Comparison of ENCODE assay signal across 7 mouse cellular contexts in the genomic region with DNA sequence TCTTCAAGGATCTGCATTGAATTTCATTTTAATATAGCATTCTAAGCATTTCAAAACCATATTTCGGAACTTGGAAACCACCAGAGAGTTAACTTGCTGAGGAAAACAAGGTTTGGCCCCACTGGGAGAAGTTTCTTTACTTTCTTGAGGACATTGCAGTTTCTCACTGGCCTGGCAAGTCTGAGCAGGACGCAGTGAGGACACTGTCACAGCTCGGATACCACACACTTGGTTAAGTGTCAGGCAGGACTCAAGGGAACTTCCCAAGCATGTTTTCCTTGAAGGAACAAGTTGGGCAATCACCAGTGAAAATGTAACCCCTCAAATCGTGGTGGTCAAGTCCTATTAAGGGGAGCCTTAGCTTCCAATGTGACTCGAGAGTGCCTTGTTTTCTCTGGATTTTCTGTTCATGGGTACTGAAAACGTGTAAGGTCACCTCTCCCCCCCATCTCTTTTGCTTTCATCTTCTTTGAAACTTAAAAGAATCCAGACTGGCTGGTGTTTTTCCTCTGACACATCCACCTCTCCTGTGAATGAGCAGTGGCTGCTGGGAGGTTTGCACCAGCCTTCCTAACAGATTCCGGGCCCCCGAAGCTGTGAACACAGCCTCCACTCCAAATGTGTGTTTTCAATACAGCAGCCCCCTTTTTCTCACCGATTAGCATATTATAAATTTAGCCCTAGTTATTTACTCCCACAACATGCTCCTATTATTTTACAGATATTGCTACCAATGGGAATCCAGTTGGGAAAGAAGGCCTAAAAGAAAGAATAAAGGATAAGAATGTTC. TPM values are rescaled to one million over a fixed set of nuclear protein-coding genes. Genes with fewer than 3 reads are reported as not detected.
DNase-seq lines count a peak whose midpoint lies in the region; ATAC-seq and TF ChIP-seq lines count a peak whose summit lies in the region.

No protein-coding gene starts in this region.

- no peaks in the 10 kb centered on the region for H3K9me3 ChIP-seq in forebrain, embryonic 11.5 days (ENCODE audit: control insufficient read depth, low read length)
- H3K9me3 ChIP-seq in intestine, postnatal 0 days (ENCODE audit: control insufficient read depth): no peaks in the 10 kb centered on the region
- H3K9me3 ChIP-seq in neural tube, embryonic 13.5 days: no peaks in the 10 kb centered on the region

- 67% methylated on average over 9 of the region's 9 CpGs for WGBS in forebrain, embryonic 11.5 days
- WGBS in intestine, postnatal 0 days: 52% methylated on average over 9 of the region's 9 CpGs
- 71% methylated on average over 9 of the region's 9 CpGs for WGBS in neural tube, embryonic 13.5 days

- peak; percentile 59 for DNase-seq in layer of hippocampus, adult 11-12 months (ENCODE audit: low spot score)
- no peak for DNase-seq in layer of hippocampus, adult 9-10 months (ENCODE audit: low spot score)
- no peak for DNase-seq in forebrain, embryonic 11.5 days (ENCODE audit: low spot score)
- no peak for DNase-seq in thymus, postnatal 14 days
- DNase-seq in kidney, adult 11 months: no peak

- H3K27ac ChIP-seq in forebrain, embryonic 11.5 days (ENCODE audit: low read depth, low read length): no peak overlapping the region
- no peak overlapping the region for H3K27ac ChIP-seq in intestine, postnatal 0 days (ENCODE audit: low read depth, low read length)
- peak overlapping the region; percentile 91 for H3K27ac ChIP-seq in neural tube, embryonic 13.5 days (replicated peaks)

- H3K4me1 ChIP-seq in forebrain, embryonic 11.5 days (replicated peaks; ENCODE audit: control insufficient read depth, insufficient read depth, low read length): peaks cover 5% of the 10 kb centered on the region; the same call in 1 of the 2 replicates
- H3K4me1 ChIP-seq in intestine, postnatal 0 days (replicated peaks; ENCODE audit: control insufficient read depth, insufficient read depth, low read length): no peaks in the 10 kb centered on the region; the same call in 1 of the 2 replicates
- peaks cover 26% of the 10 kb centered on the region for H3K4me1 ChIP-seq in neural tube, embryonic 13.5 days (replicated peaks)

- TF ChIP-seq CTCF in intestine, postnatal 0 days (IDR thresholded peaks at IDR 0.05; ENCODE audit: low read depth): no peak

- no peaks in the 10 kb centered on the region for H3K27me3 ChIP-seq in forebrain, embryonic 11.5 days (ENCODE audit: control insufficient read depth, insufficient read depth, low read length)
- H3K27me3 ChIP-seq in intestine, postnatal 0 days (replicated peaks; ENCODE audit: control insufficient read depth, insufficient read depth, low read length): no peaks in the 10 kb centered on the region
- H3K27me3 ChIP-seq in neural tube, embryonic 13.5 days: peaks cover 21% of the 10 kb centered on the region

- peaks cover 8% of the 10 kb centered on the region for H3K36me3 ChIP-seq in forebrain, embryonic 11.5 days (ENCODE audit: control insufficient read depth, insufficient read depth, low read length)
- H3K36me3 ChIP-seq in intestine, postnatal 0 days (ENCODE audit: control insufficient read depth, insufficient read depth): peaks cover 35% of the 10 kb centered on the region; the same call in 1 of the 2 replicates
- peaks cover 34% of the 10 kb centered on the region for H3K36me3 ChIP-seq in neural tube, embryonic 13.5 days

- peak overlapping the region; percentile 96 for H3K4me2 ChIP-seq in forebrain, embryonic 11.5 days (ENCODE audit: low read depth, low read length, severe bottlenecking)
- peak overlapping the region; percentile 98 for H3K4me2 ChIP-seq in intestine, postnatal 0 days (replicated peaks; ENCODE audit: low read depth)
- H3K4me2 ChIP-seq in neural tube, embryonic 13.5 days: peak overlapping the region; percentile 84

- no peak for ATAC-seq in forebrain, embryonic 11.5 days (replicated peaks; ENCODE audit: low FRiP score)
- no peak for ATAC-seq in intestine, postnatal 0 days
- no peak for ATAC-seq in neural tube, embryonic 13.5 days (ENCODE audit: low read depth)

- peak overlapping the region; percentile 77 for H3K4me3 ChIP-seq in forebrain, embryonic 11.5 days (ENCODE audit: low read depth, low read length)
- peak overlapping the region; percentile 78 for H3K4me3 ChIP-seq in intestine, postnatal 0 days (ENCODE audit: low read depth, low read length)
- peak overlapping the region; percentile 72 for H3K4me3 ChIP-seq in neural tube, embryonic 13.5 days

- H3K9ac ChIP-seq in forebrain, embryonic 11.5 days (ENCODE audit: low read length): peak overlapping the region; percentile 94
- 0 out of 2 replicates have a peak overlapping the region, but pooled peaks have one; percentile 91 for H3K9ac ChIP-seq in intestine, postnatal 0 days (ENCODE audit: low read depth, low read length)
- peak overlapping the region; percentile 98; the same call in 1 of the 2 replicates for H3K9ac ChIP-seq in neural tube, embryonic 13.5 days

RNA-seq across cellular contexts. Expression of a gene that starts 1.8 kb away (rescaled TPM):
- polyA plus RNA-seq in forebrain, embryonic 11.5 days (2014; fragmentation: Nextera tagmentation; extraction: Ambion mirVana): 42.6 and 44.7 TPM in 2 replicates
- polyA plus RNA-seq in intestine, postnatal 0 days (2015; fragmentation: Nextera tagmentation; extraction: Ambion mirVana): 17.1 and 17.6 TPM in 2 replicates
- polyA plus RNA-seq in neural tube, embryonic 13.5 days (2015; fragmentation: Nextera tagmentation; extraction: Ambion mirVana): 28.1 and 30.1 TPM in 2 replicates

RNA-seq across cellular contexts. Expression of a gene that starts 2.4 kb away (rescaled TPM):
- 1.3 and 2.4 TPM in 2 replicates for polyA plus RNA-seq in forebrain, embryonic 11.5 days (2014; fragmentation: Nextera tagmentation; extraction: Ambion mirVana)
- polyA plus RNA-seq in intestine, postnatal 0 days (2015; fragmentation: Nextera tagmentation; extraction: Ambion mirVana): 3.2 and 3.3 TPM in 2 replicates
- 13.3 and 13.7 TPM in 2 replicates for polyA plus RNA-seq in neural tube, embryonic 13.5 days (2015; fragmentation: Nextera tagmentation; extraction: Ambion mirVana)

RNA-seq across cellular contexts. Expression of a gene that starts 16.9 kb away (rescaled TPM):
- 23.9 and 27.6 TPM in 2 replicates for polyA plus RNA-seq in forebrain, embryonic 11.5 days (2014; fragmentation: Nextera tagmentation; extraction: Ambion mirVana)
- 9.7 and 11.2 TPM in 2 replicates for polyA plus RNA-seq in intestine, postnatal 0 days (2015; fragmentation: Nextera tagmentation; extraction: Ambion mirVana)
- polyA plus RNA-seq in neural tube, embryonic 13.5 days (2015; fragmentation: Nextera tagmentation; extraction: Ambion mirVana): 19.7 and 20.1 TPM in 2 replicates

RNA-seq across cellular contexts. Expression of a gene that starts 25.1 kb away (rescaled TPM):
- 8.9 and 9.4 TPM in 2 replicates for polyA plus RNA-seq in forebrain, embryonic 11.5 days (2014; fragmentation: Nextera tagmentation; extraction: Ambion mirVana)
- polyA plus RNA-seq in intestine, postnatal 0 days (2015; fragmentation: Nextera tagmentation; extraction: Ambion mirVana): 1.3 and 1.6 TPM in 2 replicates
- polyA plus RNA-seq in neural tube, embryonic 13.5 days (2015; fragmentation: Nextera tagmentation; extraction: Ambion mirVana): 37.2 and 40.9 TPM in 2 replicates

RNA-seq across cellular contexts. Expression of a gene that starts 25.3 kb away (rescaled TPM):
- 21.3 and 23.3 TPM in 2 replicates for polyA plus RNA-seq in forebrain, embryonic 11.5 days (2014; fragmentation: Nextera tagmentation; extraction: Ambion mirVana)
- 21.8 and 22.3 TPM in 2 replicates for polyA plus RNA-seq in intestine, postnatal 0 days (2015; fragmentation: Nextera tagmentation; extraction: Ambion mirVana)
- 39.1 and 41.0 TPM in 2 replicates for polyA plus RNA-seq in neural tube, embryonic 13.5 days (2015; fragmentation: Nextera tagmentation; extraction: Ambion mirVana)
